Mouse (Mus musculus) left cerebral cortex, adult 2 months (tissue): Measurements from ENCODE around the gene Kyat3. TPM values are rescaled to one million over a fixed set of nuclear protein-coding genes. Genes with fewer than 3 reads are reported as not detected.
A peak's percentile ranks its signal among the peaks of the same experiment; 100 is the strongest.

Experiments used
- DNase-seq, 2 experiments: peaks; one replicate each; pipeline ENCODE4 v3.0.0; 2021 to 2022; ENCODE audit warnings: low spot score in 2 of 2, mixed read lengths in 1 of 2; ENCODE audit errors: extremely low spot score in 1 of 2
- H3K27ac ChIP-seq: fragments of 200-600 bp; 2 replicates; pipeline ENCODE4 v1.8.1; 2022
- H3K4me3 ChIP-seq: fragments of 200-600 bp; 2 replicates; pipeline ENCODE4 v1.8.1; 2022
- CTCF ChIP-seq: fragments of 200-600 bp; IDR thresholded peaks from 2 replicates; pipeline ENCODE4 v1.8.1; 2022; ENCODE audit warnings: antibody characterized with exemption, mild to moderate bottlenecking, moderate library complexity
- intact Hi-C: fragments of 180-260 bp; cut with DNase I; formaldehyde crosslinking; loops from one replicate; pipeline ENCODE4 v1.15.1; 2025
- total RNA-seq, 2 experiments: library from RNA; stranded (reverse); gene quantifications; 2 replicates each; pipeline ENCODE4 v1.2.3; 2021

The Kyat3 gene
- total RNA-seq, 2 experiments from 2014 or later, result 5.1 to 7.6 TPM

DNA sequence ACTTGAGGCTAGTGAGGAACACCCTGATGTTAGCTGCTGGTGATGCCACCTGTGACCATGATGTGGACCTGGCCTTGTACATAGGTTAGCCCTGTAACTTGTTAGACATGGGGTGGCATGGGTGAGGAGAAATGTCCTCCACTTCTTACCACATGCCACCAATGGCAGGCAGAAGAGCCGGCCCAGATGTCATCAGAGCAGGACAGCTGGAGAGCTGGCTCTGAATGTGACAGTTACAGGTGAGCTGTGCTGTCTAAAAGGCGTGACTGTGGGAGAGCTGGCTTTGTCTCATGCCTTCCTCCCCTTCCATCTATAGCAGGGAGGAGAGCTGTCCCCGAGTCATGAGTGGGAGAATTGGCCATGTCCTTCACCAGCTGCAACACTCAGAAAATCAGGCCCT, 94.7 kb downstream of the Kyat3 start:
- Histone ChIP-seq H3K27ac (0 out of 2 replicates have a peak overlapping the region, but pooled peaks have one; percentile 22), H3K4me3 (no peak overlapping the region)
- no peak for TF ChIP-seq CTCF
- intact Hi-C loops, result no loop called here
- no peak for DNase-seq

Other genes with a start within 250 kb of the Kyat3 start
- gene Gbp5, start 207.1 kb upstream of the Kyat3 start, total RNA-seq, result 1 to 10 TPM; 1.6 to 2.0 TPM
- gene Gbp7, start 170.7 kb upstream of the Kyat3 start, total RNA-seq, result 1 to 10 TPM; 2.3 to 3.4 TPM
- 1 to 10 TPM; 3.2 to 5.1 TPM for gene Gbp3, start 141.0 kb upstream of the Kyat3 start, total RNA-seq
- not detected for gene Gbp2b, start 106.2 kb upstream of the Kyat3 start, total RNA-seq
- 1 to 10 TPM; 1.3 to 1.7 TPM for gene Gbp2, start 80.4 kb upstream of the Kyat3 start, total RNA-seq
- 10 to 100 TPM; 41.6 to 45.6 TPM for gene Gtf2b, start 64.0 kb downstream of the Kyat3 start, total RNA-seq
- gene Pkn2, start 181.0 kb downstream of the Kyat3 start, total RNA-seq, result 10 to 100 TPM; 37.0 to 39.8 TPM